Mouse (Mus musculus) gastrocnemius, postnatal 4 days (tissue): ENCODE data around the gene Pcdh18. TPM values are rescaled to one million over a fixed set of nuclear protein-coding genes. Genes with fewer than 3 reads are reported as not detected.

ENCODE experiments used
- DNase-seq, 2 experiments: peaks; one replicate each; pipeline ENCODE4 v3.0.0; 2021 to 2022; ENCODE audit warnings: low spot score in 2 of 2, mixed read lengths in 2 of 2
- long read RNA-seq, 2 experiments: library from polyadenylated mRNA; stranded (forward); transcript quantifications; one replicate each; pipeline ENCODE4 v2.0.0; 2021
- total RNA-seq, 2 experiments: library from RNA; stranded (reverse); gene quantifications; 2 replicates each; pipeline ENCODE4 v1.2.3; 2021

Pcdh18 gene
- 10 to 100 TPM; 32.7 to 35.4 TPM for total RNA-seq
- long read RNA-seq, experiment 1, full-length matches to known transcripts: 11 of 19 reads
- long read RNA-seq, experiment 1, partial matches to known transcripts: 0 of 19 reads
- long read RNA-seq, experiment 1, other reads (novel, unspliced or antisense): 8 of 19 reads
- long read RNA-seq, experiment 2, full-length matches to known transcripts: 18 of 23 reads
- long read RNA-seq, experiment 2, partial matches to known transcripts: 0 of 23 reads
- long read RNA-seq, experiment 2, other reads (novel, unspliced or antisense): 5 of 23 reads

- peak; percentile 82 to 90 for DNase-seq
Measured at GRCm38 (mm10) chr3:49756870-49757625, at the start of gene Pcdh18. Pcdh18 (minus strand) TSS chr3:49757325.

GRCm38 (mm10) chr3:49806823-49807222 is 49.7 kb upstream of the Pcdh18 start:
- DNase-seq: no peak

- no peak for DNase-seq
Measured at GRCm38 (mm10) chr3:49805511-49805910, 48.4 kb upstream of the Pcdh18 start.

GRCm38 (mm10) chr3:49788296-49788695 is 31.2 kb upstream of the Pcdh18 start:
- DNase-seq: no peak

GRCm38 (mm10) chr3:49787719-49788118 is 30.6 kb upstream of the Pcdh18 start:
- DNase-seq: no peak

GRCm38 (mm10) chr3:49768992-49769738 is 12.0 kb upstream of the Pcdh18 start:
- DNase-seq: no peak

GRCm38 (mm10) chr3:49762711-49763110 is 5.6 kb upstream of the Pcdh18 start:
- no peak for DNase-seq

GRCm38 (mm10) chr3:49761971-49762370 is 4.8 kb upstream of the Pcdh18 start:
- DNase-seq: no peak

GRCm38 (mm10) chr3:49757626-49758019 is 498 bp upstream of the Pcdh18 start:
- no peak for DNase-seq

- peak in 1 of 2 experiments; percentile 50 for DNase-seq
Measured at GRCm38 (mm10) chr3:49755986-49756845, 909 bp downstream of the Pcdh18 start.

GRCm38 (mm10) chr3:49752766-49753165 is 4.4 kb downstream of the Pcdh18 start:
- no peak for DNase-seq

- DNase-seq: no peak
Measured at GRCm38 (mm10) chr3:49749491-49750284, 7.4 kb downstream of the Pcdh18 start.

GRCm38 (mm10) chr3:49748054-49748453 is 9.1 kb downstream of the Pcdh18 start:
- no peak for DNase-seq

GRCm38 (mm10) chr3:49739061-49739460 is 18.1 kb downstream of the Pcdh18 start:
- no peak for DNase-seq

GRCm38 (mm10) chr3:49738531-49738930 is 18.6 kb downstream of the Pcdh18 start:
- DNase-seq: no peak

- no peak for DNase-seq
Measured at GRCm38 (mm10) chr3:49706503-49706902, 50.6 kb downstream of the Pcdh18 start.

GRCm38 (mm10) chr3:49699951-49700350 is 57.2 kb downstream of the Pcdh18 start:
- DNase-seq: no peak
